Mouse (Mus musculus) spleen, postnatal 10 days (tissue): ENCODE data around the gene Cpeb1.

Source experiments
- DNase-seq, 2 experiments: peaks; one replicate each; pipeline ENCODE4 v3.0.0; 2021 to 2022; ENCODE audit warnings: low spot score in 2 of 2

The Cpeb1 gene

DNA sequence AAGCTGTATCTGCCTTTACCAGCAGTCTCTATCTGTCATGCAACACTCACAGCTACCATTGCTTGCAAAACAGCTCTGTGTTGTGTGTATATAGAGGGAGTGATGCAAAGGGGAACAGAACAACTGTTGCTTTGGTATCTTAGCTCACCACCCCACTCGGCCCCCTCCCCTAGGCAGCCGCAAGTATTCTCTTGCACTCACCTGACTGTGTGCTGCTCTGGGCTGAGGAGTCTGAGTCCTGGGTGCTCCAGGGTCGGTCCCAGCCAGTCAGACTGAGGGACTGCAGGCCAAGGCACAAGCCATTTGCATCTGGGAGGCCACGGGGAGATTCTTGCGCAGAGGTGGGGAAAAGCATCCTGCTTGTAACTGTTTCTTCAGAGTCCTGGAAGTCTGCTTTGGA lies 83.5 kb downstream of the Cpeb1 start:
- no peak for DNase-seq

DNA sequence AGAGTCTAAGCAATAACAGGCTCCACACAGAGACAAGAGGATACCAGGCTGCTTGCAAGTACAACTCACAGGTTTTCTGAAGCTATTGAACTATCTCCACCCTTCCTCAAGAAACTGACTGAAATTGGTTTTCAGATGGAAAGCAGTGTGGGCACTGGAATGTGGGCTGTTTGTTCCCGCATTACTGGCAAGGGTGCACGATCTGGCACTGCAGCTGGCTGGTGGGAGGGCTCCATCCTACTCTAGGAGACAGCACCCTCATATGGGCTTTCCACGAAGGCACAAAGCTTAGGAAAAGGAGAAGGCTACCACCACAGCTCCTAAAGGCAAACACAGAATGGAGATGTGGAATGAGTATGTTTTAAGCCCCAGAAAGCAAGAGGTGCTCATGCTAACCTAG lies 85.5 kb downstream of the Cpeb1 start:
- DNase-seq: no peak

DNA sequence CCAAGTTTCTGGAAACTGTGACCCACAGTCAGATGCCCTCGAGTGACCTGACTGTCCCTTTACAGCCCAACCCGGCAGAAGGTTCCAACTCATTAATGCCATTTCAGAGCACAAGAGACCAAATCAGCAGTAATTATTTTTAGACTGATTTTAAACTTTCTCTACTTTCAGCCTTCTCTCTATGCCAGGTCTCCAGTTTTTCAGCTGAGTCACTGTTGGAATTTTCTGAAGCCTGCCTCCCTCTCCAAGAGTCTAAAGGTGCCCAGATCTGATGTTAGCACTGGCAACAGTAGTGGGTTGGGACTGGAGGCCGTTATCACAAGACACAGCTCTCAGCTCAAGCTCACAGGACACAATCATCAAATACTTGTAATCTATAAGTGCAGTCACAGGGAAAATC lies 87.3 kb downstream of the Cpeb1 start:
- no peak for DNase-seq

DNA sequence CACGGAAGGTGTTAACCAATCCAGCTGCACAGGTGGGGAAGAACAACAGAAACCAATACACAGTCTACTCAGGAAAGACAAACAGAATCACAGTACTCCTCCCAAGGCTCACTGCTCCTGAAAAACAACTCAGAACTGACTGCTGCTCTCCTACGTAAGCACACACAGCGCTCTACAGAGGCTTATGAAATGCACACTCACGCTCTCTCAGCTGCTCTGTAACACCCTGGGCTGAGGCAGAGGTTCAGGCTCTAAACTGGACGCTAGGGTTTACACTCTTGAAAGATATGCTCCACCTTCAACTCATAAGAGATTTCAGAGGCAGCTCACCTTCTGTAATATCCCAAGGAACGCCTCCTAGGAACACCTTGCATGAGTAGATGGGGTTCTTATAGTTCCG lies 98.3 kb downstream of the Cpeb1 start:
- no peak for DNase-seq

DNA sequence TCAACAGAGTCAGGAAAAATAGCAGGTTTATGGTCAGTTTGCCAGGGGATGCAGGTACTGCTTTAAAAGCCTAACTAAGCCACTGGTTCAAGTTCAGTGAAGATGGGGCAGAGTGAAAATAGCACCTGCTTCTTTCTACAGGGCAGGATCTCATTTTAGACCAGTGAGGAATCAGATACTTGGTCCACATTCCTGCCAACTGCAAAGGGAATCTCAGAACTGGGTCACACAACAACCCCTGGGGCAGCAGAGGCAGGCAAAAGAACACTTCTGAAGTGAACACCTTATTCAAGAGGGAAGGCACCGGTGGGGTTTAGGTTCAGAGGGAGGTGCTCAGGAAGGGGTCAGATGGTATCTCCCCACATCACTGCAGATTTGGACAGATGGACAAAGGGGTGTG lies 98.9 kb downstream of the Cpeb1 start:
- no peak for DNase-seq

DNA sequence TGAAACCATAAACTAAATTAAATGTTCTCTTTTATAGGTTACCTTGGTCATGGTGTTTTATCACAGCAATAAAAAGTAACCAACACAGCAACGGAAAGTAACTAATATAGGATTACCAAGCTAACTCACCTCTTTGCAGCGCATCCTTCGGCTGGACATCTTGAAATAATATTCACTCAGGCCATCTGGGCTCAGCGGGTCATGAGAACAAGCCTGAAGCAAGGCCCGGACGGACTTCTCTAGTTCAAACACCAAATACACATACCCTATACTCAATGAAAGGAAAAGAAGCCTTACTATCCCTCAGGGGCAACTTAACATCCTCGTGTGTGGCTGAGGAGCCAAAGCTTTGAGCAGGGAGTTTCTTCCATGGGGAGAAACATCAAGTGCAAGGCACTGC lies 99.5 kb downstream of the Cpeb1 start:
- DNase-seq: no peak

DNA sequence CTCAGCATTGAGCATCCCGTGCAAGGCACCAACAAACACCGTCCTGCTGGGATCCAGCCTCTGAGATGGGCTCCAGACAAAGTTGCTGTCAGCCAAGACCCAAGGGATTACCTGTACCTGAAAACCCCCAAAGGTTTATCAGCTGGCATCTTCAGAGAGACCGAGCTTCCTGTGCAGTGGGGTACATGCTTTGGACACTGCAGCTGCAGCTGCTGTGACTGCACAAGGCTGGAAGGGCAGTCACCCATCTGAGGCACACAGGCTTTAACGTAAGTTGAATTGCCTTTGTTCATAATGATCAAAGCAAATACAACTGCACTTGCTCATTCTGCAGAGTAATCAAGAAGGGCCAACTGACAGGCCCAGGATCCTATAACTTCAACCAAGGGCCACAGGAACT lies 103.4 kb downstream of the Cpeb1 start:
- no peak for DNase-seq

DNA sequence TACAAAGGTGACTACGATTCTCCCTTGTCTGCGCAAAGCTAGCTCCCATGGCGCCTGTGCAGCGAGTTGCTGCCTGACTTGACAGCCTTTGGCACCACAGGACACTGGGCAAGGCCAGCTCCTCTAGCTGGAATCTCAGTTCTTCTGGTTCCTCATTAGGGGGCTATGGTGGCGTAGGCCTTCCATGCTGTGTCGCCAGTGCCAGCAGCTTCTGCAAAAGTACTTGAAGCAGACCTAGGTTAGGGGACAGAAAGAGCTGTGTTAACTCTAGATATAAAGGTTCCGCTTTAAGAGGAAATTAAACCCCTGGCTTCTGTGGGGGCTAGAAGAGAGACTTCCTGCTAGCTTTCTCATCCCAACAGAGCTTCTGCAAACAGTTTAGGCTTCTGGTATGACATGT lies 107.1 kb downstream of the Cpeb1 start:
- DNase-seq: no peak

DNA sequence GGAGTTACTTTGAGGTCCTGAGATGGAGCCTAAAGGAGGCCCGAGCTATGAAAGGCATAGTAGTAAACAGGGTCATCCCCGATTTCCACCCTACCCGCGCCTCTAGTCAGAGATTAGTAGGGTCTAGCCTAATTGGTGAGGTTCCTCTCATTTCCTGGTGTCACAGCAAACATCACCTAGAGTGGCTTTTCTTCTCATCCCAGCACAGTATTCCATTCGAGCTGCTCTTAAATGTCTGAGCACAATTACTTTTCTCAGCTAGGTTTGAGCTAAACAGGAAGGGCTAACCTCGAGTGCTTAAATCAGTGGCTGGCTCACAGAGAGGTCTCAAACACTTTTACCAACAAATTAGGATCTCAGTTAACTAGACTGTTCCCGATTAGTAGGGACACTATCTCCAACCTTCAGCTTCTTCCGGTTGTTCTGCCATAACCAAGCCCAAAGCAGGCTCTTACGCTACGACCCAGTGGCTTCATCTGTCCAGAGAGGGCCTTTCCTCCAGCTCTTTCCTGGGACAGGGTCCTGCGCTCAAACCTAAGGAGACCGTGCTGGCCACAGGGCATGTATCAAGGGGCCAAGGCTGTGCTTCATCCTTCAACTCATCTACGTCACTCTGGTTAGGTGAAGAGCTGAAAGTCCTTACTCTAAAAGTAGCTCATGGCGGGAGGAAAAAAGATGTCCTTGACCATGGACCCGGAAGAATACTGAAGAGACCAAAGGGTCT lies 109.7 kb downstream of the Cpeb1 start:
- DNase-seq: peak in 1 of 2 experiments; percentile 12

DNA sequence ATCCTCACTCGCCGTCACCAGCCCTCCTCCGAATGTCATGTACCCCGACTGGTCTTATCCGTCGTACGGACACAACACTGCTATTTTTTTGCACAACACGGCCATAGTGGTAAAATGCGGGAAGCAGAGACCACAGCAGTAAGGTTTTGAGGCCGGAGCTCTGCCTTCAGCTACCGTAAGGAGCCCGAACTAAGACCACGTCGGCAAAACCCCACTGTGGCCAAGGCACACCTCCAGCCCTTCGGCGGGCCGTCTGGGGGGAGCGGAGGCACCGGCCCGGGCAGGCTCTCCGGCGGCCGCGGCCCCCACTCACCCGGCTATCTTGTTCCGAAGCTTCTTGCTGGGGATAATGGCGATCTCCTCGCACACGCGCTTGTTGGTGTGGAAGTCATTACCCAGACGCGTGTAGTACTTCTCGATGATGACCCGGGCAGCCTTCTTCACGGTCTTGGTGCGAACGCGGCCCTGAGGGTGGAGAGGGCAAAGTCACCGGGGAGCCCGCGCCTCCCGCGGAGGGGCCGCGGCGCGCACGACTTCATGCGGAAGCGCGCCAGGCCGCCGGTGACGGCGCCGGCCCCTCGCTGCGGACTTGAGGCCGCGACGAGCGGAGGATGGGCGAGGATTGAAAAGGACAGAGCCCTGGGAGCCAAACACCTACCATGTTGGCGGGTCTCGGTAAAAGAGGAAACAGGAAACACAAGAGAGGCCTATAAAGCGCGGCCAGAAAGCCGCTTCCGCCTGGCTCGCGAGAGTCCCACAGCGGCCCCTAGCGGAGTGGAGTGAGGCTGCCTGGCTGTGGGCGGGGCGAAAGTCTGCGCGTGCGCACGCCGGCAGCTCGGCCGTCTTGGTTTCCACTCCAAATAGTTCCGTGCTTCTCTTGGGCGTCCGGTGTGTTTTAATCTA lies 110.5 kb downstream of the Cpeb1 start, which contains the start of gene Rps17:
Gene Rps17, minus strand, starts transcription at position 711 of the 903 bp plus-strand sequence.
- DNase-seq: peak; percentile 97 to 99

DNA sequence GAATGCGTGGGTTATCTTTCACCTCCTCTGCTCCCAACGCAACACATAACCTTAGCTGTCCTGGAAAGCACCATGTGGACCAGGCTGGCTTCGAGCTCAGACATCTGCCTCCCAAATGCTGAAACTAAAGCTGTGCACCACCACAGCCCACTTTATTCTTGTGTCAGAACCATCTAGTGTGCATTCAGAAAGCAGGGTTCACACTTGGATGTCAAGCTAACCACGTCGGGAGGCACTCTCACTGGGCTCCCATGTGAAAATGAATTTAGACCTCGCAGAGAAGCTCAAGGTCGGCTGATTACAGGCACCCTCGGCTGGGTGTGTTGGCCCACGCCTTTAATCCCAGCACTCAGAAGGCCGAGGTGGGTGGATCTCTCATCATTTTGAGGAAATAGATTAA lies 111.4 kb downstream of the Cpeb1 start:
- peak in 1 of 2 experiments; percentile 18 for DNase-seq

DNA sequence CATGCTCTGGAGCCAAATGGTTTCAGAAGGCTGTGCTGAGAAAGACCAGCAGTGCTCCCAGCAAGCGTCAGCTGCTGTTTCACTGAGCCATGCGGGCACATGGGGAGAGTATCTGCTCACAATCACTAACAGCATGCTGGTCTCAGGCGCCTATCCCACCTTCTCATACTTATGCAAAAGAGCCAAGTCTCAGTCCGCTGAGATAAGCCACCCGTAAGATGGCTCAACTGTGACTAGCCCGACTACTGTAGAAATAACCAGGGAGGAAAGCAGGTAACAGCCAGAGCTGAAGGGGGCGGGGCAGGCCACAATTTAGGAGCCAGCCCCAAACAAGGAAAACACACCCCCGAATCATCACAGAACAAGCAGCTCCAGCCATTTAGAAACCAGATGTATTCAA lies 111.9 kb downstream of the Cpeb1 start:
- no peak for DNase-seq

DNA sequence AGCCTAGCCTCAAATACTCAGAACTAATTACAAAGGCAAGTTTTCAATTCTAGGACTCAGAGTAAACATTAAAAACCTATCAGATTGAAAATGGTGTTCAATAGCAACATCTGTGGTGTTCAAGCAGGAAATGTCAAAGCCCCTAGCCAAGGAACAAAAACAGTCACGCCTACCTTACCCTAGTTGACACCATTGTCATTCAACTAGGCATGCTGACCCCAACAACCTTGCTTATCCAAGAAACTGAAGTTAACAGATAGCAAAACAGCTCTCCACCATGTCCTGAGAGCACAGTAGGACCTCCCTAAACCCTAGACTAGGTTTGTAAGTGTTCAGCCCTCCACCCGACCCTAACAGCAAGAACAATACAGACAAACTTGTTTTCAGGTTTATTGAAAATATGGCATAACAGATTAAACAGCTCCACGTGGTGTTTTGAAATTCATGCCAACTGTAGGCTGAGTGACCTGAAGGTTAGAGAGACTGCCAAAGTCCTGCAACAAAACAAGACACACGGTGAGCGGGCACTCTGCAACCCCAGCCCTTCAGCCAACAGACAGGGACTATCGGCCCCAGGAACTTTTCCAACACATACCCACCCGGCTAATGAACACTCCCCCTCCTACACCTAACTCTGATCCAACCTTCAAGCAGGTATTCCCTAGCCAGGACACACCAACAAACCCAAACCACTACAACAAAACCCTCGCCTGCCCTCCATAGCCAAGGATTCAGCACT lies 112.7 kb downstream of the Cpeb1 start:
- no peak for DNase-seq

DNA sequence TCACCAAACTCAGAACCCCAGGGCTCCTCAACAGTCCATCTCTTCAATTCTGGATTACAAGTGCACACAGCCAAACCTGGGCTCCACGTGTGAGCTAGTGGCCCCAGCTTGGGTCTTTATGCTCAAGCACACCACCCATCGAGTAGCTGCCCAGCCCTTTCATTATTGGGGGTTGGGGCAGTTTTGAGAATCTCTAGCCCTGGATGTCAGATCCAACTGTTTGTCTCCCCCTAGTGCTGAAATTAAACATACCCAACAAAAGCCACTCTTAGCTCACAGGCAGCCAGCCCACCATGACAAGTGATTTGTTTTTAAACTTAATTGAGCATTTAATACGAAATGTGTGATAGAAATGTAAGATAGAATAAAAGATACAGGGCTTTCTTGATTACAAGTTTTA lies 113.7 kb downstream of the Cpeb1 start:
- no peak for DNase-seq

DNA sequence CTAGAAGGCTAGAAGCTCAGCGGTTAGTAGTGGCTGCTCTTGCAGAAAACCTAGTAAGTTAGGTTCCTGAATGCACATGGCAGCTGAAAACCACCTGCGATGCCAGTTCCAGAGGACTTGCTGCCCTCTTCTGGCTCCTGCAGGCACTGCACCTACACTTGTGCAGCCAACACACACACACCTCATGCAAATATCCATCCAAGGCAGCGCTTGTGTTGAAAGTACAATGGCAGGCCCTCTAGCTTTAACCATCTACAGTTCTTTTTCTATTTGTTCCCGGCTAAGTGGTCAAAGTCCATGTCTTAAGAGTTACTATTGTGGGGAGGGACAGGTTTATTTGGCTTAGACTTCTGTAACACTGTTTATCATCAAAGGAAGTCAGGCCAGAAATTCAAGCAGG lies 115.5 kb downstream of the Cpeb1 start:
- peak; percentile 41 to 75 for DNase-seq

DNA sequence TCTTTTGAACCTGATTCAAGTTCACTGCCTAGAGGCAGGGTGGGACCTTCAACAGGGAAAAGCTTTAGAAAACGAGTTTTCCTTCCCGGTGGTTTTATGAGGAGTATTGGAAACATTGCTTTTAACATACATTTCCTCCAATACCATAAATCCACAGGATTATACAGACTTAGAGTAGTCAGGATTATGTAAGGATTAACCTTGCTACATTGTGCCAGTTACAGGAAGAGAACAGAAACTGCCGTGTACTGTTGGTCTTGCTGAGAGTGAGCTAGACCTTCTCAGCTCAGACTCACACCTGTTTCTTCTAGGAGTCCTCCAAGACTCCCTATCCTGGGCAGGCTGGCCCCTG lies 116.8 kb downstream of the Cpeb1 start:
- no peak for DNase-seq

DNA sequence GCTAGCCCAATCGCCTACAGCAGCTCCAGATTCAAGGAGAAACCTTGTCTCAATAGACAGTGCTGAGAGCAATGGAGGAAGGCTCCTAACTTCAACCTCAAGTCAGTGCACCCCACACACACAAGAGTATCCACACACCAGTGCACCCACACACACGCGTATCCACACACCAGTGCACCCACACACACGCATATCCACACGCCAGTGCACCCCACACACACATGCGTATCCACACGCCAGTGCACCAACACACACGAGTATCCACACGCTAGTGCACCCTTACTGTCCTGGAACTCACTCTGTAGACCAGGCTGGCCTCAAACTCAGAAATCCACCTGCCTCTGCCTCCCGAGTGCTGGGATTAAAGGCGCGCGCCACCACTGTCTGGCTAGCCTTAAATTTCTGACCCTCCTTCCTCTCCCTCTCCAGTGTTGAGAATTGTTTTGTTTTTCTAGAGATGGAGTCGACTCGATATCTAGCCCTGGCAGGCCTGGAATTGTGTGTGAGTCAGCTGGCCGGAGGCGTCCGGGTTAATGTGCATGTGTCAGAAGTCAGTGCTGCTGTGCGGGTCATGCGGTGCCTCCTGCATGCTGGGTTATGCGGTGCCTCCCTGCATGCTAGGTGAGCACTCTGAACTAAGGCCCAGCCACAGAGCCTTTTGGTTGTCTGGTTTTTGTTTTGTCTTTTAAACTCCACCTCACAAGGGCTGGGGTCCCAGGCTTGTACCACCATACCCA lies 117.3 kb downstream of the Cpeb1 start:
- DNase-seq: no peak

DNA sequence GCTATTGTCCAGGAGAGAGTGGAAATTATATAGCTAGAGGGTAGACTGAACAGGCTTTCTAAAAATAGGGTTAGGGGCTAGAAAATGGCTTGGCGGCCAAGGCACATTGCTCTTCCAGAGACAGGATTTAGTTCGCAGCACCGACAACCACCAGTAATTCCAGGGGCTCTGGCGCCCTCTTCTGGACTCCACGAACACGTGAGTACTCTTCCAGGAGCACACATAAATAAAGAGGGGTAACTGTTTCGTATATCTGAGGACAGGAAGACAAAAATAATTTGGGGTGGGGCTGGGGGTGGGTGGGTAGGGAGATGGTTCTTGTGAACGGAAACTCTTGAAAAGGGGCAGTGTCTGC lies 118.9 kb downstream of the Cpeb1 start:
- DNase-seq: peak; percentile 27 to 67

DNA sequence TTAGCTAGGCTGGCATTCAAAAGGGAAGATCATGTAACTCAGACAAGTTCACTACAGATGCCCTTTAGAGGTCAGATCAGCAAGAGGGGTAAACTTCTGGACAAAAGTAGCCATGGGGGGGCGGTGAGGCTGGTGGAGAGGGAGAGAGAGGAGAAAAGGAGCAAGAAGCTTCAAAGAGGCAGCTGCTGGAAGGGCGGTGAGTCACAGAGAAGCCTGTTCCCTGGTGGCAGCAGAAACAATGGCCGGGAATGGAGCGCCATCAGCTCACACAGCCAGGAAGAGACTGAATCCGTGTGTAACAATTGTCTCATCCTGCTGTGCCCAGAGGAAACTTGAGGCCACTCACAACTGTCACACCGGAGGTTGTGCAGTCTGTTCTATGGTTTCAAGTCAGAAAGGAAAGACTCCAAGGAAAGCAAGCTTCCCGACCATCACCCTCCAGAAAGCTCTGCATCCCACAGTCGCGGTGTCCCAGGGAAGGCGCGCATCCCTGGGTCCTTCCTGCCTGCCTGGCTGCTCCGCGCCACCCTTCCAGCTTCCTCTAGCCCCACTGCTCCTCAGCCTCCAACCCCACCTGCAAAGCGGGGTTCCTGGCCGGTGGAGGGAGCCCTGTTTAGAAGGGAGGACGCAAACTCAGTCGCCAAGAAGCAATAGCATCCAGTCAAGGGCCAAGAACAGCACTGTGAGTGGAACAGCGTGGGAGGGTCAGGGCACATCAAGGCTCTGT lies 119.4 kb downstream of the Cpeb1 start:
- DNase-seq: no peak

DNA sequence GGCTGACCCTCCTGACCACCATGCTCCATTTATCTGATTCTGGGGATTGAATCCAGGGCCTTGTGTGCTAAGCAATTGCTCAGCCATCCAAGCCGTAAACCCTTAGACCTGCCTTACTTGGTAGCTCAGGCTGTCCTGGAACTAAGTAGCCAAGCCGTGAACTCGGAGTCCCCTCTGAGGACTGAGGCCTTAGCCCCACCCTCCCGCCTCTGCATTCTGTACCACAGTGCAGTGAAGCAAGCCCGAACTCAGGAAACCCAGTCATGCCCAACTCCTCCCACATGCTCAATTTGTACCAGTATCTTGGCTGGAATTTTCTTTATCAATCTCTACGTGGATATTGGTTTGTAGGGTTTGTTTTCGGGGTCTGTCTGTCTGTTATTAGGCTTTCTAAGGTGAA lies 123.4 kb downstream of the Cpeb1 start:
- no peak for DNase-seq

DNA sequence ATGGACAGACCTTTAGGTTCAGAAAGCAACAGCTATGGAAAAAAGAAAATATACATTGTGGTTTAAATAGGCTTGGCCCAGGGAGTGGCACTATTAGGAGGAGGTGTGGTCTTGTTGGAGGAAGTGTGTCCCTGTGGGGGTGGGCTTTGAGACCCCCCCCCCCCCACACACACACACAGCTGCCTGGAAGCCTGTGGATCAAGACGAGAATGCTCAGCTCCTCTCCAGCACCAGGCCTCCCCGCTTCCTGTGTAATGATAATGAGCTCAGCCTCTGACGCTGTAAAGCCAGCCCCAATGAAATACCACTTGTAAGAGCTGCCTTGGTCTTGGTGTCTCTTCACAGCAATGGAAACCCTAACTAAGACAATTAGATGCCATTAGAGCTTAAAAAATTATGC lies 124.5 kb downstream of the Cpeb1 start:
- DNase-seq: no peak
